Mouse (Mus musculus) liver, embryonic 11.5 days (tissue): ENCODE results near the gene Dusp3. TPM values are rescaled to one million over a fixed set of nuclear protein-coding genes. Genes with fewer than 3 reads are reported as not detected.
A peak's percentile ranks its signal among the peaks of the same experiment; 100 is the strongest.

Source experiments
- ATAC-seq: fragments of 200-750 bp; cut with Nextera tagmentation; replicated peaks from 2 replicates; pipeline ENCODE4 v1.8.0; 2017; ENCODE audit warnings: moderate number of reproducible peaks, mild to moderate bottlenecking, moderate TSS enrichment, moderate library complexity; ENCODE audit not compliant: low FRiP score
- DNase-seq: peaks from one replicate; pipeline ENCODE4 v3.0.0-alpha.2; 2017; ENCODE audit warnings: low spot score
- H3K27ac ChIP-seq: fragments of 300-500 bp; sonication (generic); 2 replicates; pipeline ENCODE4 v1.5.1; 2014; ENCODE audit warnings: mild to moderate bottlenecking, low read depth, low read length, control low read depth
- H3K27me3 ChIP-seq: fragments of 300-500 bp; sonication (generic); replicated peaks from 2 replicates; pipeline ENCODE4 v1.6.1; 2014; ENCODE audit warnings: low read length, mixed read lengths; ENCODE audit not compliant: control insufficient read depth, insufficient read depth
- H3K36me3 ChIP-seq: fragments of 300-500 bp; sonication (generic); 2 replicates; pipeline ENCODE4 v1.6.1; 2014; ENCODE audit warnings: mild to moderate bottlenecking, low read length, moderate library complexity, mixed read lengths; ENCODE audit not compliant: control insufficient read depth, insufficient read depth
- H3K4me1 ChIP-seq: fragments of 300-500 bp; sonication (generic); replicated peaks from 2 replicates; pipeline ENCODE4 v1.6.1; 2014; ENCODE audit warnings: low read length, mixed read lengths; ENCODE audit not compliant: control insufficient read depth, insufficient read depth
- H3K4me2 ChIP-seq: fragments of 300-500 bp; sonication (generic); 2 replicates; pipeline ENCODE4 v1.6.1; 2014; ENCODE audit warnings: mild to moderate bottlenecking, control low read depth, moderate library complexity
- H3K4me3 ChIP-seq: fragments of 300-500 bp; sonication (generic); 2 replicates; pipeline ENCODE4 v1.5.1; 2014; ENCODE audit warnings: low read depth, low read length, control low read depth
- H3K9ac ChIP-seq: fragments of 300-500 bp; sonication (generic); 2 replicates; pipeline ENCODE4 v1.6.1; 2014; ENCODE audit warnings: low read depth, low read length, control low read depth
- H3K9me3 ChIP-seq: fragments of 300-500 bp; sonication (generic); 2 replicates; pipeline ENCODE4 v1.6.1; 2016; ENCODE audit warnings: low read length, inconsistent platforms, mixed read lengths; ENCODE audit not compliant: control insufficient read depth
- WGBS: fragments of 180-500 bp; shearing (Covaris S2); extraction: QIAGEN DNeasy Blood & Tissue Kit; methylation state at CpG from one replicate; pipeline ENCODE4 v1.1.7; 2014; 5-methylcytosine and 5-hydroxymethylcytosine counted together
- polyA plus RNA-seq: library from polyadenylated mRNA; unstranded; fragments of >200 nt; fragmentation: Nextera tagmentation; extraction: Ambion mirVana; gene quantifications from 2 replicates; pipeline ENCODE4 v1.2.1, GENCODE M21; 2014

Dusp3 gene
- polyA plus RNA-seq, 1 experiment from 2014 or later = 21.2 TPM

- H3K36me3 ChIP-seq = no peaks in the 10 kb centered on the region
- WGBS = 14% methylated on average over 24 of the region's 24 CpGs
- H3K27me3 ChIP-seq = peaks cover 12% of the 10 kb centered on the region
- 0 out of 2 replicates have a peak overlapping the region, but pooled peaks have one; percentile 10 for H3K4me3 ChIP-seq
- DNase-seq (no peak), ATAC-seq (peak; percentile 60)
- H3K4me1 ChIP-seq = peaks cover 14% of the 10 kb centered on the region
- peak overlapping the region; percentile 57 for H3K4me2 ChIP-seq
- H3K9me3 ChIP-seq = no peaks in the 10 kb centered on the region
- no peak overlapping the region for H3K9ac ChIP-seq
- 0 out of 2 replicates have a peak overlapping the region, but pooled peaks have one; percentile 54 for H3K27ac ChIP-seq
These were observed 34.1 kb downstream of the Dusp3 start for GRCm38 (mm10) chr11:101952541-101953341.

DNA sequence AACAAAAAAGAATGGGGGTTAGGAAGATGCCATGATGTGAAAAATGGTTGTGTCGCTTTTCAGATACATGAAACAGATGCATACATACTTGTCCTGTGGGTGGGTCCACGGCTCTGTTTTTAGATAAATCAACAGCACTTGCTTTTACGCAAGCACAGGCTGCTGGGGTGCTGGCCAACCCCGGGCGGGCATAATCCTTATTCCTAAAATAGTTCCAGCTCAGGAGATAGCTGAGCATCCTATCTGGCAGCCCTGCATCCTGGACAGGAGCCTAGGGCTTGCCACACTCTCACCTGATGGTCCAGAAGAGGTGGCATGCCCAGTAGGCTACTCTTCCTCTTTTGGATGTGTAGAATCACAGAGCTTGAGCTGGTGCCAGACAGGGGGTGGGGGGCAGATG, 36.8 kb downstream of the Dusp3 start:
- DNase-seq = no peak
- Histone ChIP-seq H3K4me3 (no peak overlapping the region), H3K4me2 (no peak overlapping the region), H3K4me1 (peaks cover 14% of the 10 kb centered on the region), H3K9me3 (no peaks in the 10 kb centered on the region), H3K27ac (no peak overlapping the region), H3K36me3 (no peaks in the 10 kb centered on the region), H3K27me3 (peaks cover 11% of the 10 kb centered on the region), H3K9ac (no peak overlapping the region)
- no peak for ATAC-seq
- WGBS = 79% methylated on average over 5 of the region's 5 CpGs

DNA sequence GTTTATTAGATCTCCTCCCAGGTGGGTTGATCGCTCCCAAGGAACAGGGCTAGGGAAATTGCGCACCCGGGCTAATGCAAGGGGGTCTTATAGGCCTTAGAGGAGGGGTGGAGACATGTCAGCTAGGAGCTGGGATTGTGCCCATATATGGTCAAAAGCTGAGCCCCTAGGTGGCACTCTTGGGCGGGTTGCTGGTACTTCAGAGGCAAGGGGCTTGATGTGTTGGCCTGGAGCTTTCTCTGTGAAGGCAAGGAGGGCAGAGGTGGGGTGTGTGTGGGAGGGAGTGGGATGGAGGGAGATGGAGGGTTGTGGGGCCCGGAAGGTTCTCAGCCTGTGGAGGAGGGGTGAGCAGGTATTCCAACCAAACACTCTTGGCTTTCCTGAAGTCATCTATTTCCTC, 40.3 kb downstream of the Dusp3 start:
- H3K27ac ChIP-seq = no peak overlapping the region

DNA sequence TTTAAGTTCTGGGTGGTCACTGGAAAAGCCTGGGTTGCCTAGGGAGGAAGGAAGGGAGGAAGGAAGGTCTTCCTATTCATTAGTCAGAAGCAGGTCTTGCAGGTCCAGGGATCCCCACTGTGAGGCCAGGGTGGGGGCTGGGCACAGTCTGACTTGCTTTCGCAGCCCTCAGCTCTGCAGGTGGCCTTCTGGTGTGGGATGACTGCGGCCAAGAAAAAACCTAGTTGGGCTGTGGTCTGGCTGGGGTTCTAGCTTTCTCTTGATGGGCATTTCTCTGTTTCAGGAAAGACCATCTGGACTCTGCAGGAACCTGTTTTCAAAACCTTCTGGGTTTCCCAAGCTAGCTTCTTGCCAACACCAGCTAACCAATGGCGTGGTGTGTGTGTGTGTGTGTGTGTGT, 43.8 kb downstream of the Dusp3 start:
- ATAC-seq (no peak), DNase-seq (no peak)
- H3K4me1 ChIP-seq = no peaks in the 10 kb centered on the region
- WGBS = 48% methylated on average over 3 of the region's 3 CpGs
- H3K27me3 ChIP-seq = peaks cover 12% of the 10 kb centered on the region
- H3K36me3 ChIP-seq = no peaks in the 10 kb centered on the region
- no peaks in the 10 kb centered on the region for H3K9me3 ChIP-seq
- no peak overlapping the region for H3K9ac ChIP-seq
- no peak overlapping the region for H3K27ac ChIP-seq
- no peak overlapping the region for H3K4me2 ChIP-seq
- H3K4me3 ChIP-seq = no peak overlapping the region

More for the DNA sequence above, 40.3 kb downstream of the Dusp3 start:
- Histone ChIP-seq H3K4me1 (no peaks in the 10 kb centered on the region), H3K9ac (no peak overlapping the region), H3K4me3 (no peak overlapping the region), H3K4me2 (no peak overlapping the region), H3K36me3 (no peaks in the 10 kb centered on the region), H3K27me3 (peaks cover 5% of the 10 kb centered on the region), H3K9me3 (no peaks in the 10 kb centered on the region)
- ATAC-seq (no peak), DNase-seq (no peak)
- WGBS = 56% methylated on average over 5 of the region's 5 CpGs

DNA sequence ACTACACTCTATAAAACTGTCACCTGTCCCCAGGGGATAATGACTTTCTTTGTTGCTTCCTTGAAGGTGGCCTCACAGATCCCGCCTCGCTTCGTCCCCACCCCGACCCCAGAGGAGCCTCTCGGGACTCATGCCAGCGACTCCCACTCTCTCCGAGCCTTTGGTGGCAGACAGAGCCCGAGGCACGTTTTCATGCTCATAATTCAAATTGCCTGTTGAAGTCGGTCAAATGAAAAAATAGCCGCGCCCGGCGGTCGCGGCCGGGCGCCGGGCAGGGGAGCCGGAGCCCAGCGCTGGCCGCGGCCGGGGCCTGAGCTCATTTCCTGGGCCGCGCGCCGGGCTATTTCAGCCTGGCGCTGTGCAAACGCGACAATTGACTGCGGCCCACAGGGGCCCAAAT, 49.7 kb downstream of the Dusp3 start:
- peak; percentile 52 for DNase-seq
- Histone ChIP-seq H3K4me1 (peaks cover 4% of the 10 kb centered on the region), H3K27ac (no peak overlapping the region), H3K4me3 (peak overlapping the region; percentile 44), H3K27me3 (peaks cover 21% of the 10 kb centered on the region), H3K9ac (peak overlapping the region; percentile 61), H3K36me3 (no peaks in the 10 kb centered on the region), H3K4me2 (peak overlapping the region; percentile 80), H3K9me3 (no peaks in the 10 kb centered on the region)
- WGBS = under 1% methylated on average over 32 of the region's 32 CpGs
- ATAC-seq = no peak

DNA sequence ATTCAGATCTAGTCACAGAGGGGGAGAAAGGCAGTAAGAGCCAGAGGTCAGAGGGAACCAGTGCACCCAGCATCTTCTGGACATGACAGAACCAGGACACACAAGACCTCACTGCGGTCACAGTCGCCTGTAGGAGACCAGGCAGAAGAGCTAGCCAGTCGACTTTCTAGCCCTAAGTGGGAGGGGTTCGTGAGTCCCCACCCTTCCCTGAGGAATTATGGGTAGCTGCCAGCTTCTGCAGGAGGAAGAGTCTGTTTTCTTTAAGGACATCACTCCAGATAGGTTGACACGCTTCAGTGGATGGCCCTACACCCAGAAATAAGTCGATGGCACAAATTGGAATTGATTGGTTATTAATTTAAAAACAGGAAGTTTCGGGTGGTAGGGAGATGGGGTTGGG, 50.4 kb downstream of the Dusp3 start:
- DNase-seq (no peak), ATAC-seq (no peak)
- Histone ChIP-seq H3K4me2 (peak overlapping the region; percentile 80), H3K36me3 (no peaks in the 10 kb centered on the region), H3K4me1 (peaks cover 4% of the 10 kb centered on the region), H3K9ac (peak overlapping the region; percentile 25; the same call in 1 of the 2 replicates), H3K27me3 (peaks cover 21% of the 10 kb centered on the region), H3K27ac (no peak overlapping the region), H3K9me3 (no peaks in the 10 kb centered on the region), H3K4me3 (peak overlapping the region; percentile 44)
- 23% methylated on average over 7 of the region's 7 CpGs for WGBS

DNA sequence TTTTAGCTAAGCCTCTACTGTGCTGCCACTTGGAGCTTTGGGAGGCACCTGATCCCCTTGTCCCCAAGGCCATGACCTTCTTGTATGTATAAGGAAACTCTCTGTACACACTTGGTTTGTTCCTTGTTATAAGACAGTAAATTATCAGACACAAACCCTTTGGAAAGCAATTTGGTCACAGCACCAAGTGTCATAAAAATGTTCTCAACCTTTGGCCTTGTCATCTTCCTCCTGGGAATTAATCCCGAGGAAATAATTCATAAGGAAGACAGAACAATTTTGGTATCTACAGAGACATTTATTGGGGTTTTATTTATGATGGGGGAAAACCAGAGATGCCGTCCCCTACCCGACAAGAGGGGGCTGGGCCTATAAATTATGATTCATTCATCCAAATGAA, 51.1 kb downstream of the Dusp3 start:
- no peaks in the 10 kb centered on the region for H3K9me3 ChIP-seq
- 88% methylated on average over 3 of the region's 3 CpGs for WGBS
- H3K36me3 ChIP-seq = no peaks in the 10 kb centered on the region
- H3K27me3 ChIP-seq = peaks cover 21% of the 10 kb centered on the region
- DNase-seq (no peak), ATAC-seq (no peak)
- H3K27ac ChIP-seq = no peak overlapping the region
- no peak overlapping the region for H3K4me3 ChIP-seq
- no peak overlapping the region for H3K4me2 ChIP-seq
- H3K4me1 ChIP-seq = peaks cover 4% of the 10 kb centered on the region
- no peak overlapping the region for H3K9ac ChIP-seq

GRCm38 (mm10) chr11:101931978-101932377, 54.8 kb downstream of the Dusp3 start:
- WGBS = 45% methylated on average over 4 of the region's 4 CpGs

More at GRCm38 (mm10) chr11:101931978-101932377, 54.8 kb downstream of the Dusp3 start:
- no peak for DNase-seq
- Histone ChIP-seq H3K4me1 (peaks cover 5% of the 10 kb centered on the region), H3K4me2 (no peak overlapping the region), H3K9me3 (no peaks in the 10 kb centered on the region), H3K36me3 (no peaks in the 10 kb centered on the region), H3K27me3 (no peaks in the 10 kb centered on the region; the same call in 1 of the 2 replicates), H3K9ac (no peak overlapping the region), H3K27ac (no peak overlapping the region), H3K4me3 (no peak overlapping the region)
- no peak for ATAC-seq
